Mouse (Mus musculus): Measurements from ENCODE around the gene She.

She gene

DNA sequence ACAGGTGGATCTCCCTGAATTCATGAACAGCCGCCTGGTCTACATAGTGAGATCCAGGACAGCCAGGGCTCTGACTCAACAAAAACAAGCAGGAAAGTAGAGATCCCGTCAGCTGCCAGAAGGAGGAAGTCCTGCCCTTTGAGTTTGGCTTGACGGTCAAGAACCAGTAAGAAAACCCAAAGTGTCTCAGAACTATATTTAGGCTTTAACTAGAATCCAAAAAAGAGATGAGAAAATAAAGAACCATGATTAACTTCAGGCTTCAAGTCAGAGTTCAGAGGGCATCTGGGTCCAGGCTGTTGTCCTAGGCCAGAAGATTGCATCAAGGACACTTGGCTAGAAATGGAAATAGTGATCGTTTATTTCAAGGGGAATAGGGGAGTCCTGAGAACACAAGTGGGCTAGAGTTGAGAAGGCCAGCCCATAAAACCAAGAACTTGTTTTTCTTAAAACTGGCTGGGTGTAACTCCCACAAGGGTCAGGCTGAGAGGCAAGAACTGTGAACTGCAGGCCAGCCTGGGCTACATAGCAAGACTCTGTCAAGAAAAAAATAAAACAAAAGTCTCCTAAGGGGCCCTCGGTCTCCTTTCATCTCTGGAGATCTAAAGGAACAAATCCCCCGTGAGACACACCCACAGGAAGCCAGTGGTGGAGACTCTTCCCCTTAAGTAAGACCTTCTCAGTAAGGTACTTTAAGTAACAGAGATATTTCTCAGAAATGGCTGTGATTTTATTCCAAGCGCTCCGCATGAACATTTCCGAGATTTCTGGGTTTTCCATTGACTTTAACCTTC, 32.7 kb downstream of the She start:
- no peak for DNase-seq

DNA sequence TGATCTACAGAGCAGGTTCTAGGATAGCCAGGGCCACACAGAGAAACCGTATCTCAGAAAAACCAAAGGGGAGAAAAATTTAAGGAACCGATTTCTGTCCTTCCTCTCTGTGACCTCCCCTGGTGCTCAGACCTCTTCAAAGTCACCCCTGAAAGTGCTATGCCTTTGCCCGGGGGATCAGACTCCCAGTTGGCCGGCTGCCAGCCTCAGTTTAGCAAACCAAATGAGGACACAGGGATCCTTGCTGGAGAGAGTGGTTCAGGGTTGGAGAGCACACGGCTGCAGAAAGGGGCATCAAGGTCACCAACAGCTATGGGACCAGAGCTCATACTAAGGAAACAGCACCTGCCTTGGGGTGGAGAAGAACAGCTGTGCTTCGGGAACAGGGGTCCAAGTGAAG, 33.9 kb downstream of the She start:
- DNase-seq, result no peak

DNA sequence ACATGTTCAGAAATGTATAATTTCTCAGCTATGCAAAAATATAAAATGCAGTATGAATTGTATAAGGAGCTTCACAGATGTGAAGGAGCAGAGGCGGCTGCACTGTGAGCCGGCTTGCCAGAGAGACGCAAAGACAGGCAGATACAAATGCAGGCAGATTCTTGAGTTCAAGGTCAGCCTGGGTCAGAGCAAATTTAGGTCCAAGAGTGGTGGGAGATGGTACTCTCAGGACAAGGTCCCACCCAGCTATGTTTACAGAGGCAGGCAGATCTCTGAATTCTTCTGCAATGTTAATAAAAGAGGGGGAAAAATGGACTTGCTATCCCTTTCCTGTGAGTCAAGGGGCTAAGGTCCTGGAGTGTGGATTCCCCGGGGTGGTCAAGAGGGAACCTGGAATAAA, 34.6 kb downstream of the She start:
- no peak for DNase-seq

DNA sequence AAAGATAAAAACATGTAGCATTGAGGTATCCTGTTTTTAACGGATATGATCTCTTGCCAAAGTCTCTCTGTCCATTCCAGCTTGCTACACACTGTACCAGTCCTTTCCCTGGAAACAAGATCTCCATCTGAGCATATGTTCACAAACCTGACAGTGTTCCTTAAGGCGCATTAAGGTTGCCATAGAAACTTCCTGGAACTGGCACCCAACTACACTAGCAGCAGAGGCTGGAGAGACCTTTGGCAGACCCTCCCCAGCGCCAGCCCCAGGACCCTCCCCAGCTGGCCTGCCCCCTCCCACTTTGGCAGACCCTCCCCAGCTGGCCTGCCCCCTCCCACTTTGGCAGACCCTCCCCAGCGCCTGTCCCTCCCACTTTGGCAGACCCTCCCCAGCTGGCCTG, 36.5 kb downstream of the She start:
- peak in 1 of 2 experiments; percentile 40 for DNase-seq

DNA sequence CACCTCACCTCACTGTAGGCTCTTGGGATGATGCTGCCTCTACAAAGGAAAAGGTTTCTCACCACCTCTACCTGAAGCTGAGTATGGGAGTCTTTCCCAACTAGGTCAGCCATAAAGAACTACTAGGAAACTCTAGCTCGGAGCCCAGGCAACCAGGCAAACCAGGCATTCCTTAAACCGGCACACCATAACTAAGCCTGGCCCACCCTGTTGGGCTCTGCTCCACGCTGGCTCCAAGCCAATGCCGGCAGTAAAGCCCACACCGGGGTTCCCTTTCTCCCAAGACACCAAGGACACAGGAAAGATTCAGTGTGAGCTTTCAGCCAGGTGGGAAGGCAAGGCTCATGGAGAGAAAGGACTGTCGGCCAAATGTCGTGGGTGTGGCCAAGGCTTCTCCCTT, 37.2 kb downstream of the She start:
- DNase-seq, result peak; percentile 27 to 38

DNA sequence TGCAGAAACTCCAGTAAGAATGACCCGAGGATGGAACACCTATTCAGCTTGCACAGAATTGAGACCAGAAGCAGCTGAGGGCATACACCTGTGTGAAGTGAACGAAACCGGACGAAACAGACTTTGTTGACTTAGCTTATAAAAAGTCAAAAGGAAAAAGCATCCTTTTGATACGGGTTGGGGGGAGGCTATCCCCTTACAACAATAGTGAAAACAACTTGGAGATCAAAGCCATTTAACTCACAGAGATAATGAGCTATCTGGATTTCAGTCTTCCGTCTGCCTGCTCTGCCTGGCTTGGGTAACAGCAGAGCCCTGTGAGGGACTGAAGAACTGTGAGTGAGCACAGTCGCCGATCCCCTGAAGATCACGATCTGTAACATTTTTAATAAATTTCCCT, 37.8 kb downstream of the She start:
- DNase-seq, result no peak

DNA sequence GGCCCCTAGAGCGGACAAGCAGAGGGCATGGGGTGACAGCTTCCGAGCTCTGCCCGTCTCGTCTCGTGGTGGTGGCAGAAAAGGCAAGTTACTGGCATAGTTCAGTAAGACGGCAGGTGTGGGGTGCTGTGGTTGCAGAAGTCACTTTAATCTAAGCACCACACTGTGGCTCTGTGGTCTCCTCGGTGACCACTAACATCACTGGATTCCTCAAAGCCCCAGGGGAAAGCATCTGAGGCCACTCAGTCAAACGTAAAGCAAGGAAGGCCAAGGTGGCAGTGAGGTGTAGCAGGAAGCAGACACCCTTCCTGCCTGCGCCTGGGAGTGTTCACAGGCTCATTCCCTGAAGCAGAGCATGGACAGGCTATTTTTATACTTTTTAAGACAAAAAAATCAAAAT, 38.4 kb downstream of the She start:
- DNase-seq, result no peak

DNA sequence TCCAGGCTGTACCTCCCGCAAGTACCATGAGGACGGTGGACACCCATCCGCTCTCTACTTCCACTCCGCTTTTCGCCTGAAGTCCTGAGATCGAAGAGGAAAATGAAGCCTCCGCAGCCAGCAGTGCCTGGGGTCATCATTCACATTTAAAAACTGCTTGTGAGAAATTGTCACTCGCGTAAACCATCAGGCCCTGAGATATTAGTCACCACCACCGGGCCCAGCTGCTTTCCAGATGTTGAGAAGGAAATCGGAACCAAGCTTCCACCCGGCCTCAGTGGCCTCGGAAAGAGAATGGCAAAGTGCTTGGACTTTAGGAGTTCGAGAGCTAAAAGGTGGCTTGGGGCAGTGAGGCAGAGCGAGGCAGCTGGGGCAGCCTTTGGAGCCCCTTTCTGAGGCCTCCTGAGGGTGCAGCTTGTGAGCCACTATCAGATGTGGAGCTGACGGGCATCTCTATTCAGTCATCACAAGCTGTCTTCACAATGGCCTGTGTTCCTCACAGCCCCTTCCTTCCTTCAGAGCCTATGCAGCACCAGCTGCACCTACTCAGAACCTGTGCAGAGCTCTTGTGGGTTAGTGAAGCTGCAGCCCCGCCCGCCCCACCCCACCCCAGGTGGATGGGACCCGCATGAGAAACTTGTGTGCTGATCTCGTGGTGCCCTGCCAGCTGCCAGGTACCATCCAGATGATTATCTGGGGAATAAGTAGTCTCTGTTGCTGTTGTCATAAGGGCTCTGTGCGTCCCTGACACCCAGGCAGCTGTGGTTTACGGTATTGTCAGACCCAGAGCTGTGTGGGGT, 39.5 kb downstream of the She start:
- no peak for DNase-seq

DNA sequence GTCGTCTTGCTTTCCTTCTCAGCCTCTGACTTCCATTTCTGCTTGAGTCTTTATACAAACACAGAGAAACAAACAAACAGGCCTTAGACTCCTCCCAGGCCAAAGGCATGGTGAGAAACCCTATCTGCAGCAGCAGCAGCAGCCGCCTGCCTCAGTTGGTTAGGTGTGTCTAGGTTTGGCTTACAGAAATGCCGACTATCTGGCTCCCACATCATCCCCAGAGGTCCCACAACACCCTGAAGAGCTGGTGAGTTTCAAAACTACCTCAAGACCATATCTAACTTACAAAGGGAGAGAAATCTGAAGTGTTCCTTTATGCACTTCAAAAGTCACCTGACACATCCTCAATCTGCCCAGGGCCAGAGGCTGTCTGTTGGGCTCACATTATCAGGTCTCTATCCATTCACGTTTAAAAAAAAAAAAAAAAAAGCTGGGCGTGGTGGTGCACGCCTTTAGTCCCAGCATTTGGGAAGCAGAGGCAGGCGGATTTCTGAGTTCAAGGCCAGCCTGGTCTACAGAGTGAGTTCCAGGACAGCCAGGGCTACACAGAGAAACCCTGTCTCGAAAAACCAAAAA, 40.3 kb downstream of the She start:
- no peak for DNase-seq

DNA sequence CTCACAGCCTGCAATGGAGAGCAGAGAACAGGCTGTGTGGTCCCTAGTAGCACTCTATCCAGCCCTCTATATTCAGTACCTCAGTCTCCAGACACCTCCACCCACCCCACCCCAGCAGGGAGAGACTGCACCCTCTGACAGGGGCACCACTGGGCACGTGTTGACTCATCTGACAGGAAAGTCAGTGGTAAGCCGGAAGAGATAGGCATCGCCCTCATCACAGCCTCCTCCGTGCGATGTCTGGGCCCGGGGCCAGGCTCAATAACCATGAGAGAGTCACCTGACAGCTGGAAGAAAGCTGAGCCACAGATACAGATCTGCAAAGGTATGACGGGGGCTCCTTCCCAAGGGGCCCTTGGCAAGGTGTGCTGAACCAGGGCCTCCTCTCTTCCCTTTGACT, 41.0 kb downstream of the She start:
- DNase-seq, result no peak

DNA sequence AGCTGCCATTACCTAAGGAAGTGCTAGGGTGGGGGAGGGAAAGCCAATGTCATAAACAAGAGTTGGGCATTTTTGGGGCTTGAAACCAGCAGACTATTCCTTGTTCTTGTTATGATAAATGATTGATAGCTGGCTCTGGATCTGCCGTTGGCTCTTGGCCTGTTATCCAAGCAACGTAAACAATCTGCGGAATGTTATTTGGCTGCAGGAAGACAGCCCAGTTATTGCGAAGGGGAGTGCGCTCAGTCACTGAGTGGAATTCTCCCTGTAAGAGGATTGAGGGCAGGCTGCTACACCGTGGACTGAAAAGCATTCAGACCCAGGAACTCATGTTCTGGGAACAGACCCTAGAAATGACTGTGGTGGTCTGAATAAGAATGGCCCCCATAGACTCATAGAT, 41.5 kb downstream of the She start:
- DNase-seq, result no peak

DNA sequence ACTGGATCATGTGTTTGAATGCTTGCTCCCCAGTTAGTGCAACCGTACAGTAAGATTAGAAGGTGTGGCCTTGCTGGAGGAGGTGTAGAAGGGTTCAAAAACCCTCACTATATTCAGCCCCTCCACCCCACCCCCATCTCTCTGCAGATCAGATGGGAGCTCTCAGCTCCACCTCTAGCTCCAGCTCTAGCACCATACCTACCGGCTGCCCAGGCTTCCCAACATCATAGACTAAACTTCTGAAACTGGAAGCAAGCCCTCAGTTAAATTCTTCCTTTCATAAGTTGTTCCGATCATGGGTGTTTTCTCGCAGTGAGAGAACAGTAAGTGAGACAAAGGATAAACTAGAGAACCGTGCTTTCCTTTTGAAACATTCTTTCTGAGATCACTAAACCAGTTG, 42.9 kb downstream of the She start:
- DNase-seq, result no peak

DNA sequence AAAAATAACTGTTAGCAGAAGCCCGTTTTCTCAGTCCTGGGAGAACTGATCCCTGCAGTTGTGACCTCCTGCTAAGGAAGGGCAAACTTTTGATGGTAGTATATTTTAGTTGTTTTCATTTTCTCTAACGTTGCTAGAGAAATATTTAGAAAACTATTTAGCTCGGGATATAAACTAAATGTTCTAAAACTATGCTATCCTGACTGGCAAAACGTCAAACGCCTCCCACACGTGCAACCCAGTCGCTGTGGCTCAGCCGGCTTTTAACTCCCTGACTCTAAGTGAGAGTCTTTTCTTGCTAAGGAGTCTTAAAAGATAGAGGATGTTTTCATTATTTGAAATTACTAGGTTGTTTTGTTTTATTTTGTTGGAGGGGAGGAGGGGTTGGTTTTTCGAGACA, 43.9 kb downstream of the She start:
- no peak for DNase-seq

DNA sequence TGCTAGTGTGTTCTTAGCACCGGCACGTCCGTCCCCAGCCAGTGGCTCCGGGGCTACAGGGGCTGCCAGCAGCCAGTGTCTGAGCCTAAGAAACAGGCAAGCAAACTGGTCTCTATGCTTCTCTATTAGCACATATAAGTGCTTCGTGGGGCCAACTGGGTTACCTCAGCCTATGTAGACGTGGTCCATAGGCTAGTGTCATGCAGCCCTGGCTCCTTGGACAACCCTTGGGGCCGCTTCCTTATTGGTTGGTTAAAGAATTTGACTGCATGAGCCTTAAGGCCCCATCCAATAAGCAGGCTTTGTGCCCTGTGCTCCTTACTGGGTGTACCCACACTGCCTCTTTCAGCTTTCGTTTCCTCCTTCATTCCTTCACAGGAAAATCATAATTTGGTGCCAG, 44.6 kb downstream of the She start:
- DNase-seq, result no peak

DNA sequence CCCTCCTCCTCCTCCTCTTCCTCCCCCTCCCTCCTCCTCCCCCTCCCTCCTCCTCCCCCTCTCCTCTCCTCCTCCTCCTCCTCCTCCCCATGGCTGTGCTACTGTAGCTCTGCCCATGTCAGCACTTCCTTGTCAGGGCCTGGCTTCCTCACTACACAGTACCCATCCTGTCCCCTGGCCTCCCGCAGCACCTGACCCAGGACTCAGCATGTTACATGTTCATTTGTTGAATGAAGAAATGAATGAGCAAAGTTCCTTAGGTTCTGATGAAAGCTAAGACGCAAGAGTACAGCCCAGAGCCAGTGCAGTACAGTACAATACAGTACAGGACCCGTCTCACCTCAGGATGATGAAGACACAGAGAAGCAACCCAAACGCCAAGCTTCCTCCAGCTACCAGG, 45.3 kb downstream of the She start:
- no peak for DNase-seq

DNA sequence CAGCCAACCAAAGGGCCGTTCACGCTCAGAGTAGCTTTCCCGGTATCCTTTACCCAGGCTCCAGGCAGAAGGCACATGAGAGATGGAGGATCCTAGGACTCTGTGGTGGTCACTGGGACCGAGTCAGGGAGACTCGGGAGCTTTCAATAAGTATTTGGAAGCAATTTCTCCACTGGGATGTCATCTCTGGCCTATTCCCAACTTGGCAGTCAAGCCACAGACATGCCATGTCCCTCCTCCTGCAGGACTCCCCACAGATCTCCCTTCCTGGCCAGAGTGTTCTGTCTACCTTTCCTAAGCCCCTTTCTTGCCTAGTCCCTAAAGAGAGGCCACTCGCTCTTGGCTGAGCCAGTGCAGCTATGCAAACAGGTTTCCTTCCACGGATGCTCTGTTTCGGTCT, 46.0 kb downstream of the She start:
- DNase-seq, result peak; percentile 49 to 67

DNA sequence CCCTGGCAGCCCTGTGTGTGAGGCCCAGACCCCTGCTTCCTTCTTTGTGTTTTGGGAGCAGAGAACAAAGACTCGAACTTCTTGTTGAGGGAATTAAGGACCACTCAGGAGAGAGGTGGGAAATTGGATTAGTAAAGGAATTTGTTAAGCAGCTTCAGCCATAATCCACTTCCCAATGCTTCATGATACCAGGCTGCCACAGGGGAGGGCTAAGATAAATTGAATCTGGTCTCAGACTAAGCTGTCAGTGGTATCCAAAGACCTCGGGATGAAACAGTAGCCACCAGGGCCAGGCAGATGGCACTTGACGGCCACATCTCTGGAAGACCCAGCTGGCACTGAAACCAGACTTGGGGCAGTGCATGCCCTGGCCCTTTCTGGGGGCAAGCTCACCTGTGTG, 47.3 kb downstream of the She start:
- DNase-seq, result peak in 1 of 2 experiments; percentile 17

DNA sequence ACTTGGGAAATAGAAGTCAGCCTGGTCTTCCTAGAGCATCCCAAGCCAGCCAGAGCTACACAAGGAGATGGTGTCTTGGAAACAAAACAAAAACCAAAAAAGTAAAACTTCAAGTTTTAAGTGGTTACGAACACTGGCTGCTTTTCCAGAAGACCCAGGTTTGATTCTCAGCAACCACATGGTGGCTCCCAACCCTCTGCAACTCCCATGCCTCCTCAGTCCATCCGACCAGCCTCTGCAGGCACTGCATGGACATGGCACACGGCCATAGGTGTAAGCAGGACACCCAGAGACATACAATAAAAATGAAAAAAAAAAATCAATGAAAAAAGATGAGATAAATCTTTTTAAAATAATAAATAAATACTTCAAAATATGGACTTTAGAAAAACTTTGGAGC, 48.2 kb downstream of the She start:
- no peak for DNase-seq

DNA sequence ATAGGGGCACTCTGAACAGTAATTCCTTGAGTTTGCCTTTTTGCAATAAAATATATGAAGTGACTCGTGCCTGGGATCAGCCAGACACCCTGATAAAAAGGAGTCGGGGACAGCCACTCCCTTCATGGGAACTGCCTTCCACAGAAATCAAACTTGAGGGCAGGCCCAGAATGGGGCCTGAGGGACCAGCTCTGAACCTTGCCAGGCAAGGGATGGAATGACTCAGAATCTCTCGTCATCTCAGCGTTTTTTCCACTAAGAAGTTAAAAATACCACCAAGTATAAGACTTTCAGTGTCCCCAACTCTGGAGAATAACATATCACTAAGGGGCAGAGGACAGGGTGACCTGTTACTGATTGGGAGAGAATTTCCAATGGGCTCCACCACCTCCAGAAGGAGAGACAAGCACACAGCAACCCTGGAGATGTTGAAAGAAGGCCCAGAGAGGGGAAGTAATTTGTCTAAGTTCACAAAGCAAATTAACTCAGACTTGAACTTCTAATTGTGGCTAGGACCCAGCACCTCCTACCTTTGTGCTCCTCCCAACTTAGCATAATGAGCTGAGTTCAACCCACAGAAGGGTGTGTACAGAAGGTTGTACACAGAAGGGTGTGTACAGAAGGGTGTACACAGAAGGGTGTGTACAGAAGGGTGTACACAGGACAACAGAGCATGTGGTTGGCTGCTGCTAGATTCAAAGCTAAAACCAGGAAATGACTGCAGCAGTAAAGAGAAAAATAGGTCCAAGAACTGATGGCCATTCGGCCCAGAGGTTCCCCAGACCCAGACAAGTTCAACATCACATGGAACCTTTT, 49.1 kb downstream of the She start:
- DNase-seq, result no peak

DNA sequence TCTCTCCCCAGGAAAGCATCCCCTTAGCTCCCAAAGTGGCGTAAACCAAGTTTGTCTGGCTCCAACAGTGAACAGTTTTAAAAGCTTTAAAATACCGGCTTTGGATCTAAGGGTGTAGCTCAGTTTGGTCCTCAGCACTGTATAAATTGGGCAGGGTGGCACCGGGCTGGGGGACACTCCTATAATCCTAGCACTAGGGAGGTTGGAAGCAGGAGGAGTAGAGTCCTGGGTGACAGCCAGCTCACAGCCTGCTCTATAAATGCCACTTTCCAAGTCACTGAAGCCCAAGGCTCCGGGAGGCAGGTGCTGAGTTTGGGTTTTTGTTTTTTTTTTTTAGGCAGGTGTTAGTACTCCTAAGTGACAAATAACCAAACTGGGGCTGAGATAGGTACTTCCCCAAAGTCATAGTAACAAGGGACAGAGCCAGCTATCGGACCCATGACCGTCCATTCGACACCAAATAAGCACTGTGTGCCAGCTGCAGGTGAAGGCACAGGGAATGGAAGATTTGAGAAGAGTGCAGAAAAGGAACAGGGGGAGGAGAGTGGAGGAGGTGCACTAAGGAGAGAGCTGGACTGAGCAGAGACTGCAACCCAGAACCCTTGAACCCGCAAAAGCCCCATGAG, 51.5 kb downstream of the She start:
- peak; percentile 26 to 32 for DNase-seq

DNA sequence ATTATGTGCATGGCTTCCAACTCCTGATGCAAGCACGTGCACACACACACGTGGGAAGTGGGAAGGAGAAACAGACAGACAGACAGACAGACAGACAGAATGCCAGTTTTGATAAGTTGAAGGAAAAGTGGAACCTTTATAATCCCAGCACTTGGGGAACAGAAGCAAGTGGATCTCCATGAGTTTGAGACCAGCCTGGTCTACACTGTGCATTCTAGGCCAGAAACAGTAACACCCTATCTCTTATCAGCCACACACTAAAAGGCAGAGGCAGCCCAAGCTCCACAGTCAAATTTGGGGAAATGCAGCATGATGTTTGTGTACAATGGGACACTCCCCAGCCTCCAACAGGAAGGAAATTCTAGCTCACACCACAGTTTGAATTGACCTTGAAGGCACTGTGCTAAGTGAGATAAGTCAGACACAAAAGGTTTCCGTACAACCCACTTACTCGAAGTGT, 52.4 kb downstream of the She start:
- no peak for DNase-seq

DNA sequence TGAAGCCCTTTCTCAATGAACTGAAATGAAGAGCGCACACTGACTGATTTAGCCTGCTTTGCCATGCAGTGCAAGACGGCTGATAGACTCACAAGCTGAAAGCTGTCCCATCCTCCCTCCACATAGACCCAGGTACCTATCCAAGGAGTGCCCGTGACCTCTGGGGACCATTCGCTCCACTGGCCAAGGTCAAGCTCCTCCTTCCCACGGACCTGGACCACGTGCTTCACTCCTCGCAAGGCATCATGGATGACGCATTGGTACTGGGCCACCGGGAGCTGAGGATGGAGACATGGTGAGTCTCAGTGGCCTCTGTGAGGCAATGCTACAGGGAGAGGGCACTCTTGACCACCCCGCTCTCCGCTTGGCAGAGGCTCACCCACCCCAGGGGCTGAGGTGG, 54.6 kb downstream of the She start:
- DNase-seq, result no peak
